Mouse (Mus musculus): Measurements from ENCODE around the gene Pskh1.

GRCm38 (mm10) chr8:105880754-105881520 lies 19.3 kb upstream of the Pskh1 start, which contains the start of gene Edc4:
- no peak for TF ChIP-seq MAFK (IDR thresholded peaks at IDR 0.05; ENCODE audit: insufficient read depth, low read depth, low read length)
- no peak for TF ChIP-seq ZC3H11A (IDR thresholded peaks at IDR 0.05; ENCODE audit: borderline replicate concordance, low read depth, low read length)

Data from ES-E14 (cell line).